Mouse (Mus musculus) granulocyte monocyte progenitor cell, adult 5-6 weeks (primary cell): ENCODE results near the gene Arid5b. TPM values are rescaled to one million over a fixed set of nuclear protein-coding genes. Genes with fewer than 3 reads are reported as not detected.

ENCODE experiments used
- ATAC-seq: replicated peaks from 2 replicates; pipeline ENCODE4 v1.8.0; 2016; ENCODE audit warnings: mild to moderate bottlenecking, moderate TSS enrichment, inconsistent platforms; ENCODE audit not compliant: poor library complexity, severe bottlenecking
- total RNA-seq, 2 experiments: library from RNA; stranded (forward) in 1 of 2; stranded (reverse) in 1 of 2; fragments of 200-712, 200-1000 nt in 1 of 2; fragments of >200 nt in 1 of 2; fragmentation: Nextera tagmentation in 1 of 2; gene quantifications; 2 replicates each; pipeline ENCODE4 v1.2.3; 2014 to 2017

Gene Arid5b
- total RNA-seq, 2 experiments from 2014 or later = 14.8 to 28.4 TPM

GRCm38 (mm10) chr10:68239426-68240070 lies 39.0 kb downstream of the Arid5b start:
- peak; percentile 39 for ATAC-seq

GRCm38 (mm10) chr10:68238707-68239425 lies 39.7 kb downstream of the Arid5b start:
- peak; percentile 43 for ATAC-seq

- ATAC-seq = no peak
Measured at GRCm38 (mm10) chr10:68238182-68238581, 40.4 kb downstream of the Arid5b start.

GRCm38 (mm10) chr10:68236956-68237455 lies 41.5 kb downstream of the Arid5b start:
- no peak for ATAC-seq

- ATAC-seq = peak; percentile 27; the same call in 1 of the 2 replicates
Measured at GRCm38 (mm10) chr10:68231385-68232182, 47.0 kb downstream of the Arid5b start.

GRCm38 (mm10) chr10:68230653-68231384 lies 47.7 kb downstream of the Arid5b start:
- ATAC-seq = no peak

- ATAC-seq = no peak
Measured at GRCm38 (mm10) chr10:68229640-68230565, 48.6 kb downstream of the Arid5b start.

GRCm38 (mm10) chr10:68222676-68223075 lies 55.9 kb downstream of the Arid5b start:
- ATAC-seq = no peak; the same call in 1 of the 2 replicates

GRCm38 (mm10) chr10:68222012-68222411 lies 56.5 kb downstream of the Arid5b start:
- ATAC-seq = peak; percentile 46

GRCm38 (mm10) chr10:68219327-68219726 lies 59.2 kb downstream of the Arid5b start:
- ATAC-seq = no peak

- no peak for ATAC-seq
Measured at GRCm38 (mm10) chr10:68218678-68219077, 59.9 kb downstream of the Arid5b start.

GRCm38 (mm10) chr10:68214809-68215468 lies 63.6 kb downstream of the Arid5b start:
- no peak for ATAC-seq

GRCm38 (mm10) chr10:68212061-68212915 lies 66.3 kb downstream of the Arid5b start:
- ATAC-seq = no peak

- ATAC-seq = no peak
Measured at GRCm38 (mm10) chr10:68211514-68211913, 67.0 kb downstream of the Arid5b start.

- no peak for ATAC-seq
Measured at GRCm38 (mm10) chr10:68210025-68210642, 68.4 kb downstream of the Arid5b start.

- ATAC-seq = no peak
Measured at GRCm38 (mm10) chr10:68208670-68209065, 69.9 kb downstream of the Arid5b start.
